Mouse (Mus musculus): ENCODE results near the gene Gabrb1.

The Gabrb1 gene

DNA sequence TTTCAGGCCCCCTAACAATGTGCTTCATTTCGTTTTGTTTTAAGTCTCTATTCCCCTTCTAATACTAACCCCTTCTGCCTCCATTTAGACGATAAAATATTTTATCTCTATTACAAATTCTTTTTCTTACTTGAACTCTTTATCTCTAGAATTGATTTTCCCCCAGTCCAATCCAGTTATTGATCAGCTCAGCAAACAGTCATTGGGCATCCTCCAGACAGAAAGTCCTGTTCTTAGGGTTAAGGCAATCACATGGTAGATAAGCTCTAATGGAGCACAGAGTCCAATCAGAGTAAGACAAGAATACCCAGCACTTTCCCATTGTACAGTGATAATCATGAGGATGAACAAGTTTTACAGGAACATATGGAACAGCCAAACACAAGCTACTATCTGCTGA is 172.4 kb downstream of the Gabrb1 start:
- DNase-seq (ENCODE audit: low spot score) = no peak

DNA sequence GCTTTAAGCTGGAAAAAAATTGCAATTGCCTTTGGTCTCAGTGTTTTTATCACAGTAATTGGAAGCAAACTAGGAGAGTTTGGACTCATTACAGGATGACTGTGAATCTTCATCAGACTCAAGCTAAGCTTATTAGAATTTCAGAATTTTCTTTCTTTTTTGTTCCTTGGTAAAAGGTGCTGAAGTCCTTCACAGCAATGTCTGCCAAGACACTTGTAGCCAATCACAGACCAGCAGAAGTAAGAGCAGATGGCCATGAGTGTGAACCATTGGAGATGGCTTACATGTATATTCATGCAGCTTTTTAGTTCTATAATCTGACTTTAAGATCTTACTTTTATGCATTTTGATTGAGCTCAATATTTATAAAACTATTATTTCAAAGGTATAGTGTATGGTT is 184.3 kb downstream of the Gabrb1 start:
- no peak for DNase-seq (ENCODE audit: low spot score)

DNA sequence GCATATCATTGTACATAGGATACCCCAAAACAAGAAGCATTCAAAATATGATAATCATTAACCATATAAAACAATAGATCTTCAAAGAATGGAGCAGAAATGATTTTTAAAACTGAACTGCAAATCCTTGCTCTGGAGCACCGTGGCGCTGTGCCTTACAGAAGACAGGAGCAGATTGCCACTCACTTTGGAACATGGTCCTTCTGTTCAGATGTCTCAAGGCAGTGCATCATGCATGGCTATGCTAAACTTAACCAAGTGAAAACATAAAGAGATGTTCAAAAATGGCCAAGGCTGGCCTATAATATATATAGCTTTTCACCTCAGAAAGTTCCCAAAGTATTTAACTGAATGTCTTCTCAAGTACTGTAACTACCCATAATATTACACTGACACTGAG is 240.3 kb downstream of the Gabrb1 start:
- no peak for DNase-seq (ENCODE audit: low spot score)

DNA sequence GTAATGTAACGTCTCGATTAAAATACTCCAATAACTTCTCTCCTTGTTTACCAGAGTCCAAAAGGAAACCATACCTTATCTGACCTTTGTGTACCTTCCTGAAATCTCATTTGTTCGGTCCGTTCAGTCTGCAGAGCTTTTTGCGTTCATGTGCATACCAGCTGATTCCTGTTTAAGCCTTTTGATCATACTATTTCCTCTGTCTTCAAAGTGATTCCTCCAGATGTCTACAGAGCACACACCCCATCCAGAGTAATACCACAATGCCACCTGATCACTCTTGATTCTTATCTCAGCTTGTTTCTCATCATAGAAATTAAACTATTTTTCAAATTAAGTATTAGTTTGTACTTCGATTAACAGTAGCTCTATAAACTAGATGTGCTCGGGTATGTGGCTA is 245.5 kb downstream of the Gabrb1 start:
- no peak for DNase-seq (ENCODE audit: low spot score)

GRCm38 (mm10) chr5:71914028-71914427 is 256.1 kb downstream of the Gabrb1 start:
- no peak for DNase-seq (ENCODE audit: low spot score)

- no peak for DNase-seq (ENCODE audit: low spot score)
Observed at GRCm38 (mm10) chr5:71915711-71916110, 257.8 kb downstream of the Gabrb1 start.

DNA sequence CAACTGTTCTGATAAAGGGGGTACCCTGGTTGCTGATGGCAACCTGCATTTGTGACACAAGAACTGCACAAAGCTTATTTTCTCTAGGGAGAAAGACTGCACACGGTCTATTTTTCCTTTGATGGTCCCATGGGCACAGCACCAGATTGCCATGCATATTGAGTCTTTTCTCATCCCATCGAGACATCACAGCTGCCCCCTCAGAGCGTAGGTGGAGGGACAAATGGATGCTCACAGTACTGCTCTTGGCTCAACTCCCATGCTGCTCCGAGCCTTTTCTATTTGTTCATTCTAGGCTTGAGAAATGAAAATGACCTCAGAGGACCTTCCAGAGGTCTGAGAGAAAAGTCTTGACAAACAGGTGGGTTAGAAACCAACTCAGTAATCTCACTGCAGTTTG is 259.3 kb downstream of the Gabrb1 start:
- DNase-seq (ENCODE audit: low spot score) = no peak

DNA sequence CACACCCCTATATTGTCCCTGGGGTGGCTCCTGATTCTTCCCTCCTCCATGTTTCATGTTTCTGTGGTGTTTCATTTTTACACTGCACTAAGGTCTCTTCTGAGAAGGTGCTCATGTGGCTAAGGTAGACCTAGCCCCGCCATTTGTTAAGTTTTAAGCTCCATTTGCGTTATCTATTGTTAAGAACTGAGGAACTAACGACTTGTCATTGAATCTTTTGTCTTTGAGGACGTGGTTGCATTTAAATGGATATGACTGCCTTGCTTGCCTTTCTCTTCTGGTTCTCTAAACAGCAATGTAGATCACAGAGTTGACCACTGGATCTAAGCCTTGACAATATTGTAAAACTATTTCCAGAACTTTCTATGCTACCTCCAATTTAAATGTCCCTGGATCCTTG is 265.7 kb downstream of the Gabrb1 start:
- DNase-seq (ENCODE audit: low spot score) = no peak

DNA sequence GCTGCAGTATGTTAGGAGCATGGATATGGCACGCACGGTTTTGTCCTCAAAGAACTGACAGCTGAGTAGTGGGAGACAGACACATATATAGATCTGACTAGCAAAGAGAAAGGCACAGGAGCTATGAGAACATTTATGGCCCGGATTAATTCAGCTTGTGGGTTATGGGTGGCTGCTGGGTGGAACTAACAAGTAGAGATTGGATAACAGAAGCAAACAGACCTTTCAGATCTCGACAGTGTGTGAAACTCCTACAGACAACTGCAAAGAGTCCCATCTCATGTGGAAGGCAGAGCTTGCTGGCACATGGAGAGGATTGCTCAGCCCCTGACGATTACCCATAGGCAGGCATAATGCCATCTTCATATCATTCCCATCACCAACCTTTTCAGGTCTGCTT is 268.4 kb downstream of the Gabrb1 start:
- no peak for DNase-seq (ENCODE audit: low spot score)

- no peak for DNase-seq (ENCODE audit: low spot score)
Observed at GRCm38 (mm10) chr5:71930036-71930435, 272.1 kb downstream of the Gabrb1 start.

DNA sequence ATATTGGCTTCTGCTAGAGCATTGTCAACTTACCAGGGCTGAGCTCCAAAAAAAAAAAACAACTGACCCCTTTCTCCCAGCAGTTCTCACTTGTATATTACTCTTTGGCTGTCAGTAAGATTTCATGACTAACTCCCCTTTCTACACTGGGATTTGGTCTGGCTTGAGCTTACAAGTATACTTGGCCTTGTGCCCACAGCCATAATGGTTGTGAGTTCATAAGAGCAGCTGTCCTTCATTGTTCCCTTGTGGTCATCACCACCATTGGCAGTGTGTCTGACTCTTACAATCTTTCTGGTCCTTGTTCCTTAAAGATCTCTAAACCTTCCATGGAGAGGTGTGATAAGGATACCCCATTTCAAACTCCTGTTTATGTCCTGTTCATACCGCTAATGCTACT is 293.5 kb downstream of the Gabrb1 start:
- DNase-seq (ENCODE audit: low spot score) = no peak

GRCm38 (mm10) chr5:71955070-71955685 is 297.3 kb downstream of the Gabrb1 start:
- no peak for DNase-seq (ENCODE audit: low spot score)

DNA sequence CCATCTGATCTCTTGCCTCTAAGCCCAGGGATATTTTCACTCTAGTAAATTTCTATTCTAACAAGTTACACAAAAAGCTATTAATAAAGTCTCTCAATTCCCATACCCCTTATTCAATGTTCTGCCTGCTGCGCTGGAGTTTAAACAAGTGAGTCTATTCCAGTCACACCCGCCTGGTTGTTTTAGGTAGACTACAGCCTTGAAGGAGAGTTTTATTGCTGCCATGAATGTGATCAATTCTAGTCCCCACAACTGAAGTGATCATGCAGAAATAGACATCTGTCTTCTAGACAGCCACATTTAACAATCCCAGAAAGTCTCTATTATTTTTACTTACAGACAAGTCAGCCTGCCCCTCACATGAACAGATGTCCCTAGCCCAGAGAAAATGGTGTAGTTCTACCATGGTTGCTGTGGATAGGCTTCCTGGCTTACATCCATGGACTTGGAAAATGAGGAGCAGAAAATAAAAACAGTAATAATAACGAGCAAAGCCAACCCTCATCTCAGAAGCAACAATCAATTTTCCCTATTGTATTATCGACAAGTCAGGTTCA is 307.0 kb downstream of the Gabrb1 start:
- DNase-seq (ENCODE audit: low spot score) = no peak

DNA sequence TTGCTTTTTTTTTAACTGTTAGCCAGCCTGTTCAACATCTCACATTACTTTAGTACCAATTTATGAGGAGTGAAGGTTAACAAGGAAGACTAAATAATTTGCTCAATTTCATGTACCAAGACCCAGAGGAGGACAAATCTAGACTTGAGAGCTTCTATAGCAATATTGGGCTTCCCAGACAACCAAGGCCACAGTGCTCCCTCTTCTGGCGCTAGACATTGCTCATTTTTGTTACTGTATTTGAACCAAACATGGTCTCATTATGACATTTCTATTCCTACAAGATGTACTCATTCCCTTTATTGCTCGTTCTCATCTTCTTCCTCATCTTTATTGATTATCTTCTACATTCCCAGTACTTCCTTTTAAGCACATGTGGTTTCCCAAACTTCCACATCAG is 307.6 kb downstream of the Gabrb1 start:
- no peak for DNase-seq (ENCODE audit: low spot score)

GRCm38 (mm10) chr5:71970140-71970800 is 312.4 kb downstream of the Gabrb1 start:
- DNase-seq (ENCODE audit: low spot score) = peak; percentile 11

DNA sequence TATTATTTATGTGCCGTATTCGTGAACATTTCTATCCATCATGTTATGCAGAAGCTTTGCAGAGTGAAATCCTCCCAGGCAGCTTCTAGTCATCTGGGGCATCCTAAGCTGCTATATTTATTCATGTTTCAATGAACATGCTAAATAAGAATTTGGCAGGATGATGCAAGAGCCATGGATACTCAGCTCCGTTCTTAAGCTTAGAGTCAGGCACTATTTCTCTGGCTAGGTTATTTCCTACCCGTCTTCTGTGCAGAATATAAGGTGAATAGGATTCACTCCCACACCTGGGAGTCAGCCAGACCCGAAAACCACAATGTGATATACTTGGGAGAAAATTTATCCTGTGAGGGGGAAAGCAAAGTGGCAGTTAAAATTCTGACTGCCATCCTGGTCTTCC is 314.9 kb downstream of the Gabrb1 start:
- no peak for DNase-seq (ENCODE audit: low spot score)

- DNase-seq (ENCODE audit: low spot score) = no peak
Observed at GRCm38 (mm10) chr5:71976133-71976532, 318.2 kb downstream of the Gabrb1 start.

- no peak for DNase-seq (ENCODE audit: low spot score)
Observed at GRCm38 (mm10) chr5:71976571-71977061, 318.7 kb downstream of the Gabrb1 start.

- no peak for DNase-seq (ENCODE audit: low spot score)
Observed at GRCm38 (mm10) chr5:71986561-71986960, 328.6 kb downstream of the Gabrb1 start.

DNA sequence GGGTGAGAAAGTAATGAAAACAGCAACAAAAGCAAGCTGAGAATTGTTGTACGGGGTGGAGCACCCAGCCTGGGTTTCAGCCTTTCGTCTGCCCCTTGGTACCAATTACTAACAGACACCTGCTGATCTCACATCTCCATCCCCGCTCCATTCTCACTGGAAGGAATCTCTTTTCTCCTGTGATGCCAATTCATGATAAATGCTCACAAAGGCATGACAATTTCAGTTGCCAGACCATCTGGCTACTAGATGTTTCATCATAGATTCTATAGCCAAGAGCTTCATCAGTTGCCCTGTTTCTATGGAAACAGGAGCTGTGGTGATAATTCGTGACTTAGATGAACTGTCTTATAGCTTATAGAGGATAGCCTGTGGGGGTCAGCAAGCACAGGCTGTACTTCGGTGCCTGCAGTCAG is 329.1 kb downstream of the Gabrb1 start:
- no peak for DNase-seq (ENCODE audit: low spot score)

GRCm38 (mm10) chr5:71999466-71999865 is 341.6 kb downstream of the Gabrb1 start:
- DNase-seq (ENCODE audit: low spot score) = no peak

- no peak for DNase-seq (ENCODE audit: low spot score)
Observed at GRCm38 (mm10) chr5:72003811-72004435, 346.0 kb downstream of the Gabrb1 start.

- no peak for DNase-seq (ENCODE audit: low spot score)
Observed at GRCm38 (mm10) chr5:72036954-72037353, 379.0 kb downstream of the Gabrb1 start.

All from embryo, embryonic 10 days (tissue).